Mouse (Mus musculus) Muller cell, postnatal 12 days (primary cell): Measurements from ENCODE around the gene Atp10b.

Source experiments
- DNase-seq: peaks from one replicate; pipeline ENCODE4 v3.0.0-alpha.2; 2015; ENCODE audit errors: inconsistent ontology term

The Atp10b gene

DNA sequence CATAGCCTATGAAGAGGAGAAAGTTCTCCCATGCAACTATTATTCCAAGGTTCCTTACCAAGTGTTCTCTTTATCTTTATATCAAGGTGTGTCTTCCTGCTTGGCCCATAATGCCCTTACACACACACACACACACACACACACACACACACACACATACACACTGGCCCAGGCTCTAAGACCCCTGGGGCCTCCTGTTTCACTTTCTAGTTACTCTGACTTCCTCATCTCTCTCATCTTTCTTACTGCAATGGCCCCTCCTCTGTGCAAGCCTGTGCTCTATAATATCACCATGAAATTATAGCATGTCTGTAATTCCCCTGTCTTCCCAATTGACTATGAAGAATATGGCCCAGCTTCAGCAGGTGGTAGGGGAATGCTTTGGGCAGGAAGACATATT, 49.7 kb downstream of the Atp10b start:
- no peak for DNase-seq

DNA sequence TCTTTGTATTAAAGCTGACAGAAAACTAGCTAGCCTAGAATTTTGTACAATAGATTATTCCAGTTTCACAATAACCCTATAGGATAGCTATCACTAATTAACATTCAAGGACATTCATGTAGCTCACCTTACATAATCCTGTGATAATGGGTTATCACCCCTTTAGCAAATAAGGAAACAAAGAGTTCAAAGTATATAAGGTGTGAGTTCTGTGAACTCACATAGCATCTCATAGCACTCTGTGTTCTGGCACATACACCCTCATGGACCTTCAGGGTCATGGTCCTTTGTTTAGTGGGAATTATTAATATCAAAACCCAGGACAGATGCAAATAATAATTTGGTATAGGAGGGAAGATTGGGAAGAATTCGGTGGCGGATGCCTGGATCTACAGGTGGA, 50.4 kb downstream of the Atp10b start:
- DNase-seq, result no peak

DNA sequence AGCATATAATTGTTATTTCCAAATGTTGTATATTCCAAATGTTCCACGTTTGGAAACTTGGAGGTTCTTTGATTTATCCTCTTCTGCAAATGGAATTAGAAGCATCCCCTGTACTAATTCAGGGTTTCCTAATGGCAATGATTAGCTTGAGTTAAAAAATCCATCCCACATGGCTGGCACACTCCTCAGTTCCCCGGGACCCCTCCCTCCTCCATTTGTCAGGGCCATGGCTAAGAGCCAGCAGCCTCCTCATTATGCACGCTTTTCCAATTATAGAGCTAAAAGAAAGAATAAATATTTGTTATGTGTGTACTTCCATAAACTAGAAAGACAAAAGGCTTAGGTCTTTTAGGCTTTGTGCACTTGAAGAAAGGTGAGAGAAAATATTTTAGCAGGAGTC, 53.9 kb downstream of the Atp10b start:
- DNase-seq, result peak; percentile 48

DNA sequence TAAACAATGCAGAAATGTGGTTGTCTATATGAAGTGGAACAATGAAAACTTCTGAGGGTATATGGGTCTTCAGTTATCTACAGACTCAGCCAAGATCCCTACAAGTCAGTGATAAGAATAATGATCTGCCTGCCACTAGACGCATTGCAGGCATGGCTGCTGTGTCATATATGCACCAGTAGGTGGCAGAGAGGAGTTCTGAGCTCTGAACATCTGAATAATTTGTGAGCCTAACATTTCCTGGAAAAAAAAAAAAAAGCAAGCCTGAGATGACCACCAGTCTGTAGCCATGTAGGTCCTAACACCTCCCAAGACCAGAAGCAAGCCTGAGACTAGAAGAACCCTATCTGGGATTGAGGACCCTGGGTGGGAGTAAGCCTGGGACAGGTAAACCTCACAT, 63.5 kb downstream of the Atp10b start:
- DNase-seq, result no peak

DNA sequence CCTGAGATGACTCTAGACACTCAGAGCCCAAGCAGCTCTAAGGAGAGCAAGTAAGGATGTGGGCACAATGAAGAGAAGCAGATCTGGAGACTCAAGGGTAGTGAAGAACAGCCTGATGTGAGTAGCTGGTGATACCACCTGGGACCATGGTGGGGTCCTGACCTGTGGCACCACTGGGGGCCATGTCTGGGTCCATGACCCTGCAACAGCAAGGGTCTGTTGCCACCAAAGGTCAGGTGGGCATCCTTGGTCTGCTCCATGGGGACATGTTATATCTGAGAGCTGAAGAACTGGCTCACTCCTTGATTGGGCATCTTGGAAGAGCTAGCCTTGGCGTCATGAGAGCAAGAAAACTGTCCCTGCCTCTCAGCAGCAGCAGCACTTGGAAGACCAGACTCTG, 64.1 kb downstream of the Atp10b start:
- no peak for DNase-seq

DNA sequence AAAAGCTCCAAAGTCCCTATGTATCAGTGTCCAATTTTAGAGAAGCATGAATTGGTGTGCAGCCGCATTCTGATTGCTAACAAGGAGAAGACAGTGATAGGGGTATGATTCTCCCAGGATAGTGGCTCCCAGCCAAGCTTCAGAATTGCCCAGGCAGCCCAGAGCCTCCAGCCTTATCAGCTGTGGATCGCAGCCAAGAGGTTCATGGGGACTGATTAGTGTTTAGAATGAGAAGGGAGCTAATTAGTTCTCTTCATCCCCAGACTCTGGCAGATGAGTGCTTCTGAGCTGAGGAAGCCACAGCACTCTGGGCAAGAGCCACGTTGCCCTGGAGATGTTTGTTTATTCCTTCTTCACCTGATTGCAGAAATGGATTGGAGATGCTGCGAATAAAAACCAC, 67.3 kb downstream of the Atp10b start:
- DNase-seq, result peak; percentile 71

DNA sequence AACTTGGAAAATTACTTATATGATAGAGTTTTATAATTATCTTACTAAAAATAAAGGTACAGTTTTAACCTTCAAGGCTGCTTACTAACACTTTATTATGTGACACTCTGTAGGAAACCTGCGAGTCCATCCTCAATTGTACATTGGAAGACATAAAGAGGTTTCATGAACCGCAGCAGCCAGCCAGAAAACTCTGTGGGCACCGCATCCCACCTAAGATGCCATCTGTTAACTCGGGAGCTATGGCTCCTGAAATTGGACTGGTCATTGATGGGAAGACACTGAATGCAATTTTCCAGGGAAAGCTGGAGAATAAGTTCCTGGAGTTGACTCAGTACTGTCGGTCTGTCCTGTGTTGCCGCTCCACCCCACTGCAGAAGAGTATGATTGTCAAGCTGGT, 80.6 kb downstream of the Atp10b start:
- DNase-seq, result no peak

DNA sequence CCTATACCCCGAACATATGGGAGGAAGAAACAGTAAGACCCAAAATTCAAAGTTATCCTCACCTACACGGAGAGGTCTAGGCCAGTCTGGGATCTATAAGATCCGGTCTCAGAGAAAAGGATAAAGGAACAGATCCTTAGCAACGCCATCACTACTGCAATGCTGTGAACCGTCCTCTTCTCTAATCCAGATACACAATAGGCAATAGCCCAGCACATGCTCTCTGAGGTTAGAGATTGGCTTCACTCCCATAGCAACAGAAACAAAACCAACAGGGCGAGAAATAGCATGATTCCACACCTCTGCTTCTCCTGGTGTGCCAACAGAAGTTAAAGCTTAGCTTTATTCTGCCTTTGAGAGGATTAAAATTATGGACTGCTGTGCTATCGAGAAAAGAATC, 82.4 kb downstream of the Atp10b start:
- no peak for DNase-seq

DNA sequence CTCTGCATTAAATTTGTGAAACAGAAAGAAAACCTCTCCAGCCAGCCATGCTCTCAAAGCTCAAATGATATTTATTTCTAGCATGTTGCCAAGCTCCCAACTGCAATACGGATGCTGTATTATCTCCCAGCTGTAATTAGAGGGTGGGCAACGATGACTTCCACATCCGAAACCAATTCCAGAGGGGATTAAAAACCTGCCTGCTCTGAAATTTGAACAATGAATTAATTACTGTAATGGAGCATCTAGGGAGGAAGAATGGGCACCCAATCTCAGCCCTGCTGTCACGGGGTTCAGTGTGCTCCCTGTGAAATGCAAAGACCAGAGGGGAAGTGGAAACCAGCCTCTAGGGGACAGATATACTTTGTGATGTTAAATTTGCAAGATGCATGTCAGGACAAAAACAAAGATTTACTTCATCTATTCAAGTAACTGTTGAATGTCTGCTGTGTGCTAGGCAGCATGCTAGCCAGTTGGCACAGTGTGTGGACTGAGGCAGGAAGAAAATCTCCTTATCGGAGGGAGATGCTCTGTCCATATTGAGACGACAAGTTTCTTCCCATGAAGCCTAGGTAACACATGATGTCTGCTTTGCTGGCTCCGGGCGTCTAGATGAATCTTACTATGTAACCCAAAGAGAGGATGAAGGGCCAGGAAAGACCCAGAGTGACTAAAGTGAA, 86.8 kb downstream of the Atp10b start:
- no peak for DNase-seq

DNA sequence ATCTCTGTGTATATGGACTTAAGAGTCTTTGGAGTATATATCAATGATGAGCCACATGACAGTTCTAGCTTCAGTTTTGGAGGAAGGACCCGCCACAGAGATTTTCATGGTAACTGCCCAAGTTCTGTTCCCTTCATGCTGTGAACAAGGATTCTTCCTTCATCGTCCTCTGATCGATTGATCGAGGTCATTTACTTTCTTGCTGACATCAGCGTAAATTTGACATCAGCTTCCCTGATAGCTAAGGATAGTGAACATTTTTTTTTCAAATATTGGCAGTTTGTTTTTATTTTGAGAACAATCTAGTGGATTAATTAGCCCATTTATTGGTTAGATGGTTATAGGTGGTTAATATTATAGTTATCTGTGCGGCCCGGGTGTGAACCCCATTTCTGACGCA, 90.1 kb downstream of the Atp10b start:
- no peak for DNase-seq

DNA sequence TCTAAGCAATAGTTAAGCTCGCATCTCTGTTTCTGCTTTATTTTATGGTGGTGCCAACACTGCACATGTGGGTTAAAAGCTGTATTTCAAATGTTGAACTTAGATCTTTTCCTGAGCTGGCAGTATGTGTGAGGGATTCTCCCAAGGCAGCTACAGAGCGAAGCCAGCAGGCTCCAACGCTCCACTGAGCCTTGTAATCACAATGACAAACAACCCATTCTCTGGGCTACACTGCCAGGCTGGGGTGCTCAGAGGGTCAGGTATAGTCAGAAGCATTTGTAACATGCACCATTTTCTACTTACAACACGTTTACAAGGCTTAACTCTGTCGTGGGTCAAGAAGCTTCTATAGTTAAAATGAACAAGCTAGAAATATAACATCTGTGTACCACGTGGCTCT, 103.4 kb downstream of the Atp10b start:
- no peak for DNase-seq

DNA sequence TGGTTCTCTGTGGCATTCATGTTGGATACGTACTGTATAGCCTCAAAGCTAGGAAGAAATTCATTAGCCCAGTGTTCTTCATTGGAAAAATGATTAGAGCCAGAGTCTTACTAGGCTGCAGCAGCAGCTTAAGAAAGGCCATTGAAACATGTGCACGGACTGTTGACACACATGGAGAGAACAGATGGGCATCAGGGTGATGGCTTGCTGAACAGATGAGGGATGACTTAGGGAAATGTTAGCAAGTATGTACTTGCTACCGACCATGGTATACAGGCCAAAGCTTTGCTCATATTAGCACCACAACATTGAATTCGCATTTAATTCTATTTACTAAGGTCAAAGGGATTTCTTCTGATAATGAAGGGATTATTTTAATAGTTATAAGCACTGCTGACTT, 105.6 kb downstream of the Atp10b start:
- no peak for DNase-seq

DNA sequence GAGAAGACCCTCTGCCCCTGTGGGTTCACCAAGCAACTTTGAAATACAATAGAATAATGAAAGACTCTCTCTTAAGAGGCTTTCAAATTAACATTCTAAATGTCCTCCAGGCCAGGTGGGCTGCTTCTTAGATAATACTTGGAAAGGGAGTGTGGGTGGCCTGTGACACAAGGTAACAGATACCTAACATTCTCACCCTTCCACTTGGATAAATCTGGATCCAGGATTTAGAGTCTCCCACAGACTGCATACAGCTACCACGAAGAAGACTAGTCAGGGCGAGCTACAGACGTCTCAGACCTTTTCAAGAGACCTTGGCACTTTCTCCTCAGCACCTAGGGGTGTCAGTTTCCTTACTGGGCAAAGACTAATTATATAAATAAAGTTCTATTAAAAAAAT, 107.6 kb downstream of the Atp10b start:
- DNase-seq, result no peak

DNA sequence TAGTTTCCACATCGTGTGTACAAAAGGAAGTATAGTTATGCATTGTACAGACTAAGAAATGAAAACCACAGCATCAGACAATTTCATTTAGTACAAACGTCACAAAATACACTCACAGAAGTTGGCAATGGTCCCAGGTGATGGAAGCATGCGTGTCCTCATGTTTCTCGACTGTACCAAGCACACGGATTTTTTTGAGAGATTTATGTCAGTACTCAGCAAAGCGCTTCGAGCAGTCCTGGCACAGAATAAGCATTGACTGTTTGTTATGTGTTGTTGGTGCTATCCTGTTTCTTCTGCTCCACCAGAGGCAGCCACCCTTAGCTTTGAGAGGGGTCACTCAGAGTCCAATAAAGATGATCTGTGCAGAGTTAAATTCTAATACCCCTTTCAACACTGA, 108.1 kb downstream of the Atp10b start:
- DNase-seq, result no peak

DNA sequence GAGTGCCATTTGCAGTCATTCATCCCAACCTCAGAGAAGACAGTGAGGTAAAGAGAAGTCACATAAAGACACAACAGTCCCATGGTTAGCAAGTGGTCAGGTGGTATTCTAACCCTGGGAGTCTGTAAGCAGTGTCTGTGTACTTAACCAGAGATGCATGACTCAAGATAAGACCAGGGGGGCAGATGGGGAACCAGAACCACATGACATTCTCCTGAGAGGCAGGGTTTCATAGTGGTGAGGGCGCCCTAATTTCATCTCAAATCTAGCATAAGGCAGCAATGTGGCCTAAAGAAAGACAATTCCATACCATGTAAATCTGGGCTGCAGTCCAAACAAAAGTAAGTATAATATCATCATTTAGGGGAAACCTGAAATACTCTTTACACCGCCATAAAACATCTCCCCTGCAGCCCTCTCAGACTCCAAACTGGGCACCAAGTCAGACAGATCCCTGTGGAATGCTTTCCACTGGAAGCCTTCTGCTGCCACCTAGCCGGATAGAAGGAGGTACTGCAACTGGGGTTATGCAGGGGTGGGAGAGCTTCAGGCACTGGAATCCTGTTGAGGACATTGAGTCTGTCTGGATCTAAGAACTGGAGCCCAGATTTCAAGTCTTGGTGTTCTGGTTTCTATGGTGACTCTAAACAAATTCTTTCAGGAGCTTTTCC, 114.0 kb downstream of the Atp10b start:
- DNase-seq, result peak; percentile 28

DNA sequence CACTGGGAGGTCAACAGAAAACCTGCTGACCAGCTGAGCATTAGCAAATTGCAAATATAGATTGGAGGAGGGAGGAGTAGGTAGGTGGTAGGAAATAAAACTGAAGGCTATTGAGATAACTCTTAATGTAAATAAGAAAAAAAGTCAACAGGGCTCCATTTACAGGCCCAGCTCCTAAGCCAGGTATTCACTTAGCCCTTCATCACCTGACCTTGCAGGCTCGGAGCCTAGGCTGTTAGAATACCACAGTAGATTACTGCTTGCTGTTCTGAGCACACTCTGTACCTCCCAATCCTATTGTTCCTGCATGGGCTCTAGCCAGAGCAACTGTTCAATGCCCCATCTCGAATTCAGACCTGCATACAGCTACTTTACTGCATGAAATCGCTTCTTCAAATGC, 117.8 kb downstream of the Atp10b start:
- DNase-seq, result no peak

DNA sequence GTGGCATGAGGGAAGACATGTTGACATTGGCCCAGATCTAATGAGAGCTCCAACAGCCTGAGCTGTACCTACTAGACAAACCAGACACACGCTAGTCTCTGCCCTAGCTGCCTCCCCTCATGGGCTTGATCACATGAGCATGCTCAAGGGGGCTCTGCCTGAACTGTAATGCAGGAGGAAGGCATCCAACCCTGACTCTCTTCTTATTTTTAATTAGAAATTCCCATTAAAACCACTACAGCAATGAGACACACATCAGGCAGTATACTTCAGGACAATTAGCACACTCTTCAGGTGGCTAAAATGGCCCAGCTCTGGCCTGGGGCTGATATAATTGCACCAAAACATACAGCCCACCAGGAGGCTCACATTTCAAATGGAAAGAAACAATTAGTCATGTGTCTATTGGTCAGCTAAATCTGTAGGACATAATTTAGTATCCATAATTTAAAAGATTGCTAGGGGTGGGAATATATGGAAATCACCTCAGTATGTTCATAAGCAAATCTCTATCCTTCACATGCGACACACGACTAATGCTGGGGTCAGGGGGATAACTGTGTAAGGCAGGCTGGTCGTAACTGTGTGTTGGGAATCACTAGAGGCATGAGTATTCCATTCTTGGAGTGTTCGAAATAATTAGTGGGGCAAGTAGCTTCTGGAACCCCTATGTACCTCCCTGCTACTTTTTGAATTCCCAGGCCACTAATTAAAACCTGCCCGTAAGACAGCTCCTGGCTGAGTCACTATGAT, 120.0 kb downstream of the Atp10b start:
- no peak for DNase-seq

DNA sequence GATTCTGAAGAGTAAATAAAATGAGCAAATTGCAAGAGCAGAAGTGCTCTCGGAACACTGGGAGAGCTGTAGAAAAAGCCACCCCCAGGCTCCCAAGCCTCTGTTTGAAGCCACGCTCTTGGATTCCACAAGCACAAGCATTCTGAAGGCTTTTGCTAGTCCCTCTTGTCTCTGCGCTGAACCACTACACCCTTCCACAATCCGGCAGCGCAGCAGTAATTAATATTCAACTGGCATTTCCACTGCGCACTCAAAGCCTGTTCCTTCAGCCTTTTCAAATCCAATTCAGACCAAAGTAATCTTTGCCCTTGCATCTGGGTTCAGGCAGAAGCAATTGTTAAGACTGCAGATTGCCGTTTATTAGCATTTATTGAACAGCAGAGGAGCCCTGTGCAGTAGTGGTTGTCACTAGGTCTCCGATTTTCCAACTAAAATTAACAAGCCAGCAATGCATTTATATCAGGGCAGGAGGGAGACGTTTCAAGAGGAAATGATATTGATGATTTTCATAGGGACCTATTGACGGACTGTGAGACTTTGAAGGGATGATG, 120.7 kb downstream of the Atp10b start:
- no peak for DNase-seq

DNA sequence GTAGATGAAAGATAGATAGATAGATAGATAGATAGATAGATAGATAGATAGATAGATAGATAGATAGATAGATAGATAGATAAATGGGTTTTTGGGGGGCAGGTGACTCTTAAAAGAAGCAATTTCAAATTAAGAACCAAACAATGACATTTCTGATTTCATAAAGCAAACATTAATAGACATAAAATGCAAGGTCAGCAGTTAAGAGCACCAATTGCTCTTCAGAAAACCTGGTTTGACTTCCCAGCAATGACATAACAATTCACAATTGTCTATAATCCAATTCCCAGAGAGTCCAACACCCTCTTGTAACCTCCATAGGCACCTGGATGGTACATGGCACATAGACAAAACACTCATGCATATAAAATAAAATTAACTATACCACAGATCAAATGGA, 124.2 kb downstream of the Atp10b start:
- DNase-seq, result no peak

DNA sequence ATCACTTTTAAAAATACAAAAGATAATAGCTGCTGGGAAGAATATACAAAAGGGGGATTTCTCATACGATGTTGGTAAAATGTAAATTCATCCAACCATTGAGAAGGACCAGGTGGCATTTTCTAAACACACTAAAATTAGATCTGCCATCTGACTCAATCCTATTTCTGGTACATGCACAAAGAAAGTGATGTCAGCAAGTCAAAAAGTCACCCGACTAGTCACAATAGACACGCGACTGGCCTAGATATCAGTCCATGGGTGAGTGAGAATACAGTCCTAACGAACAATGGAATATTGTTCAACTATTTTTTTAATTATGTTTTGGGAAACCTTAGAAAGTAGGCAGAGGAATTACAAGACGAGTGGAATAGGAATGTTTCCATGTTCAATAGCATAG, 147.9 kb downstream of the Atp10b start:
- DNase-seq, result no peak

DNA sequence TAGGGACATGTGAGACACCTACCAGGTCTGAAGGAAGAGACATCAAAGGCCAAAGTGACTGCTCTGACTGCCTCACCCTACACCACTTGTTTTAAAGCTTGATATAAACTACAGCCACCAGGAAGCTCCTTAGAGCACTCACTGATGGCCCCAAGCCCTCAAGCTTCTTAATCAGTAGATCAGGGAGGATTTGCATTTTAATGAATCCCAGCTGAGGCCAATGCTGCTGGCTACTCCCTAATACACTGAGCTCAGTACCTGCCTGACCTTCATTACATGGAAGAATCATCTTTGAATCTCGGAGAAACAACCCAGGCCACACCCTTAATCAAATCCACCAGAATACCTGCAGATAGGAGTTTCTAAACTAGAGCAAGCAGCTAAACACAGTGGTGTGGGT, 161.3 kb downstream of the Atp10b start:
- no peak for DNase-seq
